Mouse (Mus musculus) stomach, embryonic 14.5 days (tissue): ENCODE data around the gene Dnajc8. TPM values are rescaled to one million over a fixed set of nuclear protein-coding genes. Genes with fewer than 3 reads are reported as not detected.

ENCODE experiments used
- ATAC-seq: fragments of 200-750 bp; cut with Nextera tagmentation; 2 replicates; pipeline ENCODE4 v1.8.0; 2017; ENCODE audit warnings: low read depth, moderate TSS enrichment; ENCODE audit not compliant: insufficient number of reproducible peaks, insufficient read depth, low FRiP score
- H3K27ac ChIP-seq: fragments of 300-500 bp; sonication (generic); 2 replicates; pipeline ENCODE4 v1.5.1; 2014; ENCODE audit warnings: mild to moderate bottlenecking, low read length, moderate library complexity, mixed read lengths
- H3K27me3 ChIP-seq: fragments of 300-500 bp; sonication (generic); 2 replicates; pipeline ENCODE4 v1.6.1; 2014; ENCODE audit warnings: low read length, control low read depth, mixed read lengths; ENCODE audit not compliant: control insufficient read depth, insufficient read depth
- H3K36me3 ChIP-seq: fragments of 300-500 bp; sonication (generic); 2 replicates; pipeline ENCODE4 v1.6.1; 2014; ENCODE audit warnings: mild to moderate bottlenecking, control low read depth, low read length, moderate library complexity, mixed read lengths; ENCODE audit not compliant: control insufficient read depth, insufficient read depth
- H3K4me1 ChIP-seq: fragments of 300-500 bp; sonication (generic); 2 replicates; pipeline ENCODE4 v1.6.1; 2014; ENCODE audit warnings: low read length, control low read depth, mixed read lengths; ENCODE audit not compliant: control insufficient read depth, insufficient read depth
- H3K4me2 ChIP-seq: fragments of 300-500 bp; sonication (generic); replicated peaks from 2 replicates; pipeline ENCODE4 v1.6.1; 2014; ENCODE audit warnings: low read depth, low read length, control low read depth
- H3K4me3 ChIP-seq: fragments of 300-500 bp; sonication (generic); 2 replicates; pipeline ENCODE4 v1.5.1; 2014; ENCODE audit warnings: low read depth, low read length, control low read depth
- H3K9ac ChIP-seq: fragments of 300-500 bp; sonication (generic); replicated peaks from 2 replicates; pipeline ENCODE4 v1.6.1; 2014; ENCODE audit warnings: low read depth, mild to moderate bottlenecking, control low read depth, low read length, moderate library complexity, mixed read lengths
- H3K9me3 ChIP-seq: fragments of 300-500 bp; sonication (generic); 2 replicates; pipeline ENCODE4 v1.6.1; 2016; ENCODE audit warnings: low read depth, low read length, control low read depth; ENCODE audit not compliant: control insufficient read depth
- WGBS: fragments of 180-500 bp; shearing (Covaris S2); extraction: QIAGEN DNeasy Blood & Tissue Kit; methylation state at CpG from one replicate; pipeline ENCODE4 v1.1.7; 2014; 5-methylcytosine and 5-hydroxymethylcytosine counted together
- polyA plus RNA-seq: library from polyadenylated mRNA; unstranded; fragments of >200 nt; fragmentation: Nextera tagmentation; extraction: Ambion mirVana; gene quantifications from 2 replicates; pipeline ENCODE4 v1.2.1, GENCODE M21; 2014

Gene Dnajc8
- polyA plus RNA-seq, 1 experiment from 2014 or later, result 163 TPM

DNA sequence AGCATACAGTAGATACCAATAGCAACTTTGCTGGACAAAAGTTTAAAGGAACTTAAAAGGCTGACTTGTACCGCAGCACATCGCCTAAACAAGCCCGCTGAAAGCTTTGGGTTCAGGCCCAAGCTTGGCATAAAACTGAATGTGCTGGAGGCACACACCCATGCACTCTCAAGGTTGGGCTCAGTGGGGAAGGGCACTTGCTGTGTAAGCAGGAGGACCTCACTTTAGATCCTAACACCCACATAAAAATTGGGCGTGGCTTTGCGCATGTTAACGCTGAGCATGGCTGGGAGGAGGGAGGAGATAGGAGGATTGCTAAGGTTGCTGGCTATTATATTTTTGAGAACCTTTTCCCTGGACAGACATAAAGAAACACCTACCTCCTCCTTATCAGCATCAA lies 10.5 kb upstream of the Dnajc8 start:
- no peaks in the 10 kb centered on the region for H3K27me3 ChIP-seq
- H3K4me3 ChIP-seq, result no peak overlapping the region
- no peaks in the 10 kb centered on the region for H3K9me3 ChIP-seq
- ATAC-seq, result no peak
- H3K36me3 ChIP-seq, result no peaks in the 10 kb centered on the region; the same call in 1 of the 2 replicates
- no peak overlapping the region for H3K9ac ChIP-seq
- 39% methylated on average over 6 of the region's 6 CpGs for WGBS
- H3K27ac ChIP-seq, result peak overlapping the region; percentile 69; the same call in 1 of the 2 replicates
- no peak overlapping the region for H3K4me2 ChIP-seq
- 0 out of 2 replicates have a peak, but pooled peaks cover 9% of the 10 kb centered on the region for H3K4me1 ChIP-seq

DNA sequence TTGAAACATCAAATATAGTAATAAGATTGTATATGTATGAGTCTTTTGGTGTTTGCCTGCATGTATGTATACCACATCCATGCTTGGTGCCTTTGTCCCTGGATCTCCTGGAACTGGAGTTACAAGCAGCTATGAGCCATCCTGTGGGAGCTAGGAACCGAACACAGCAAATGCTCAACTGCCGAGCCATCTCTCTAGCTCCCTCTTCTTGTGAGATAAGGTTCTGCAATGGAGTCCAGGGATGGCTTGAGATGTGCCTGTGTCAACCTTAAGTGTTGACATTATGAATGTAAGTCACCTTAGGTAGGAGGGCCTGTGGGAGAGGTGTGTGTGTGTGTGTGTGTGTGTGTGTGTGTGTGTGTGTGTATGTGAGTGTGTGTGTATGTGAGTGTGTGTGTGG lies 8.7 kb upstream of the Dnajc8 start:
- Histone ChIP-seq H3K4me2 (no peak overlapping the region), H3K27ac (no peak overlapping the region), H3K27me3 (no peaks in the 10 kb centered on the region), H3K4me1 (peaks cover 11% of the 10 kb centered on the region), H3K9ac (no peak overlapping the region), H3K36me3 (peaks cover 12% of the 10 kb centered on the region), H3K9me3 (no peaks in the 10 kb centered on the region), H3K4me3 (no peak overlapping the region)
- 64% methylated on average over 2 of the region's 2 CpGs for WGBS
- ATAC-seq, result no peak

DNA sequence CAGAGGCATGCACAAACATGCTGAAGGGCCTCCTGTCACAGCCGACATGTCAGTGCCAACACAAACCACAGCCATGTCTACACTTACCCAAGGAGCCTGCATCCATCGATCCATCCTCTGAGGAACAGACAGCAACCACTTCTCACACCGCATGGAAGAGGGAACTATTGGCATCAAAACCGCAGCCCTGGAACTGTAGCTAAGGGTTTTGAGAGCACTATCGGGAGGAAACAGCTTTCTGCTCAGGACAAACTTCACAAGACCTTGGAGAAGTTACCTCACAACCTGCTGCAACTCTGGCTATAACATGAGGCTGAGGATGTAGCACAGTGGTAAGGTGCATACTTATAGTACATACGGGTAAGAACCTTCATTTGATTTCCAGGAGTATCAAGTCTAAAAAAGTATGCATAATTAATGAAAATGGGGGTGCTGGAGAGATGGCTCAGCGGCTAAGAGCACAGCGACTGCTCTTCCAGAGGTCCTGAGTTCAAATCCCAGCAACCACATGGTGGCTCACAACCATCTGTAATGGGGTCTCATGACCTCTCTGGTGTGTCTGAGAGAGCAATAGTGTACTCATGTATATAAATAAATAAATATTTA lies 7.3 kb upstream of the Dnajc8 start:
- H3K9ac ChIP-seq, result no peak overlapping the region
- H3K9me3 ChIP-seq, result no peaks in the 10 kb centered on the region
- no peak overlapping the region for H3K27ac ChIP-seq
- H3K4me1 ChIP-seq, result peaks cover 20% of the 10 kb centered on the region
- no peak overlapping the region for H3K4me3 ChIP-seq
- 91% methylated on average over 8 of the region's 8 CpGs for WGBS
- H3K36me3 ChIP-seq, result peaks cover 12% of the 10 kb centered on the region
- H3K4me2 ChIP-seq, result no peak overlapping the region
- no peaks in the 10 kb centered on the region for H3K27me3 ChIP-seq
- ATAC-seq, result no peak

DNA sequence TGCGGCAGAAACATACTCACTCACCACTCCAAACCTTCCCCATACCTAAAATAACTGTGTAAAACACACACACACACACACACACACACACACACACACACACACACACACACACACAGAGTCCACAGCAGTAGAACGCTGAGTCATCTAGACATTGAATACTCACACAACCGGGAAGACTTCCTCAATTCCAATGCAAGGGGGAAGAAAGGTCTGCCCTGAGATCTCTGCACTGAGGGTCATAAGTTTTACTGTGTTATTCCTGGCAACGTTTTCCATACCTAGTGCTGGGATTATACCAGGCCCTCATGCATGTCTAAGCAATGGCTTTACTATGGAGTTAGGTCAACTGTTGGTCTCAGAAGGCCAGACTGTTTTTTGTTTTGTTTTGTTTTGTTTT lies 6.0 kb upstream of the Dnajc8 start:
- 79% methylated on average over 4 of the region's 4 CpGs for WGBS
- no peak overlapping the region for H3K4me3 ChIP-seq
- H3K9me3 ChIP-seq, result no peaks in the 10 kb centered on the region
- no peak overlapping the region for H3K9ac ChIP-seq
- H3K27ac ChIP-seq, result no peak overlapping the region
- H3K36me3 ChIP-seq, result peaks cover 12% of the 10 kb centered on the region
- H3K27me3 ChIP-seq, result no peaks in the 10 kb centered on the region
- H3K4me2 ChIP-seq, result no peak overlapping the region
- ATAC-seq, result no peak
- H3K4me1 ChIP-seq, result peaks cover 23% of the 10 kb centered on the region

DNA sequence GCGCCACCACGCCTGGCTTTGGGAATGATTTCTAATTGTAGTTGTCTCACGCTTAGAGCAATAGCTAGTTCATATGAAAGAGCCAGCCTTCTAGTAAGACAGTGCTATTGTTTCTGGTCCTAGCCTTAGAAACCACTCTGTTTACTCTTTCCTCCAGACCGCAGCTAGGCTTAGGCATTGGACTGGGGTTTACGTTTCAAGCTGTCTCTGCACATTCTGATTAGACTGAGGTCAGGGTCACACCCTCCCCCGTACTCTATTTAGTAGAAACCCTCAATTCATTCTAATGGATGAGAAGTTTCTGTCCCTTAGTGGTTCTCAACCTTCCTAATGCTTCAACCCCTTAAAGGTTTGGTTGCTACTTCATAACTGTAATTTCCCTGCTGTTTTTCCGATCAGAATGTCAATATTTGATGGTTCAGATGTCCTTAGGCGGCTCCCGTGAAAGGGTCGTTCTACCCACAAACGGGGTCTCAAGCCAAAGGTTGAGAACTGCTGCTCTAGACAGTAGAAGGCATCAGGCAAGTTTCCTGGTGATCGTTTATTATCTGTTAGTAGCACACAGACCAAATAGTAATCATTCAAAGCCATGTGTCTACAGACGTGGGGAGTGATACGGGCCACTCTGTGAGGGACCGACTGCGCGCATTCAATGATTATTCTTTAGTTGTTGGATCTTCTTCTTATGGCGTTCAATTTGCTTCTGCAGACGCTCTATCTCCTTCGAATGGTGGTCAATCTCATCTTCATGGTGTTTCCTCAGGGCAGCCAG lies 5.1 kb upstream of the Dnajc8 start:
- no peaks in the 10 kb centered on the region for H3K27me3 ChIP-seq
- peaks cover 12% of the 10 kb centered on the region for H3K36me3 ChIP-seq
- ATAC-seq, result no peak

DNA sequence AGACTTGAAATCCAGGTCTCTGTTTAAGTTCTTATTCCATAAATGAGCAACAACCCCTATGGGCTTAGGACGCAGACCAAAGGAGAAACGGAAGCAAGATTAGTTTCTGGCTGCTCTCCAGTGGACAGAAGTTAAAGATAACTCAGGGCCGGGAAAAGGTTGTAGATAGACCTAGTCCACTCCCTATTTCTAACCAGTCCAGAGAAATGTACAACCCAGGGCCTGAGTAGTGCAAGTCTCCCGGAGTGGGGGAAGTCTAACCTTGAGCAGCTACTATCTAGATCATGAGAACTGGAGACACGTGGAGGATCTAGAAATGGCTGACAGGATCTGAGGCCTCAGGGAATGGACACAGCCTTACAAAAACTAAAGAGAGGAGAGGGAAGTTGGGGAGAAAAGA lies 2.9 kb upstream of the Dnajc8 start:
- peak overlapping the region; percentile 81 for H3K9ac ChIP-seq
- peak overlapping the region; percentile 95 for H3K27ac ChIP-seq
- peaks cover 12% of the 10 kb centered on the region for H3K36me3 ChIP-seq
- ATAC-seq, result no peak
- H3K9me3 ChIP-seq, result no peaks in the 10 kb centered on the region
- 8% methylated on average over 5 of the region's 5 CpGs for WGBS
- H3K4me1 ChIP-seq, result peaks cover 25% of the 10 kb centered on the region
- H3K4me2 ChIP-seq, result peak overlapping the region; percentile 66
- peak overlapping the region; percentile 64 for H3K4me3 ChIP-seq
- no peaks in the 10 kb centered on the region for H3K27me3 ChIP-seq

More for the DNA sequence above, 5.1 kb upstream of the Dnajc8 start:
- H3K4me1 ChIP-seq, result peaks cover 16% of the 10 kb centered on the region
- no peak overlapping the region for H3K9ac ChIP-seq
- no peak overlapping the region for H3K4me3 ChIP-seq
- WGBS, result 84% methylated on average over 20 of the region's 20 CpGs
- no peak overlapping the region for H3K4me2 ChIP-seq
- H3K9me3 ChIP-seq, result no peaks in the 10 kb centered on the region
- no peak overlapping the region for H3K27ac ChIP-seq

DNA sequence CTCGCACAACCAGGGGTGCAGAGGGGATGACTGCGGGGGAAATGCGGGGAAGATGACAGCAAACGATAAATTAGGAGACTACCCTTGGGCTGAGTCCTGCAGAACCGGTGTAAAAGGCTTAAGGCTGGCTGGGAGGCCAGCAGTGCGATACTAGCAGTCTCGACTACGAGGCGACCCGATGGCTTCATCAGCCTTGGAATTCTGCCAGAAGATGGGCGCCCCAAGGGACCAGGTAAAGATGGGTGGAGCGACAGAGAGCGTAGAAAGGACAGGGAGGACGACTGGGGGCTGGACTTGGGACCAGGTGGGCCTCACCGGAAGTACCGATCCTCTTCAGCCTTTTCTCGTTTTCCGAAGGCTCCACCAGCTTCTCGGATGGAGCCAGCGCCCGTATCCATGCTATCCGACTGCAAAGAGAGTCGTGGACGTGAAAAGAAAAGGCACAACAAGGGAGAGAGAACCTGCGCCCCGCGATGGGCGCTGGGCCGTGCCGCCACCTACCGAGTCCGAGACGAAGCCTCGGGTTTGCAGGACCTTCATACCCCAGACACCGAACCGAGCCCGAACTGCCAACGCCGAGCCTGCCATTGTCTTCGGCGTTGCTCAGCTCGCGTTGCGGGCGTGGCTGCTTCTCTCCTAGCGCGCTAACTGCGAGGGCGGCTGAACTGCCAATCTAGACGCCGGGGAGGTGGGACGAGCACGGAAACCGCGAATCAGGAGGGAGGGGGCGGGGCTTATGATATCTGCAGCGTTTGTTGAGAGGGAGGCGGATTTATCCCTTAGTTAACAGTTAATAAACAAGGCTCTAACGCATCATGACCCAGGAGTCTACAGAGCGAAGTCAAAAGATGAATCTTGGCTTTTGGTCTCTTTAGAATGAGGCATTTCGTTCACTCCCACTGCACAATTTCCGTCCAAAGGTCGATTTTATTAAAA lies 2.1 kb upstream of the Dnajc8 start, which contains the start of gene Atpif1:
Gene Atpif1, minus strand, starts transcription at position 679 of the 936 bp plus-strand sequence.
- under 1% methylated on average over 63 of the region's 63 CpGs for WGBS
- H3K4me3 ChIP-seq, result peak within 1 kb of the TSS; percentile 64

DNA sequence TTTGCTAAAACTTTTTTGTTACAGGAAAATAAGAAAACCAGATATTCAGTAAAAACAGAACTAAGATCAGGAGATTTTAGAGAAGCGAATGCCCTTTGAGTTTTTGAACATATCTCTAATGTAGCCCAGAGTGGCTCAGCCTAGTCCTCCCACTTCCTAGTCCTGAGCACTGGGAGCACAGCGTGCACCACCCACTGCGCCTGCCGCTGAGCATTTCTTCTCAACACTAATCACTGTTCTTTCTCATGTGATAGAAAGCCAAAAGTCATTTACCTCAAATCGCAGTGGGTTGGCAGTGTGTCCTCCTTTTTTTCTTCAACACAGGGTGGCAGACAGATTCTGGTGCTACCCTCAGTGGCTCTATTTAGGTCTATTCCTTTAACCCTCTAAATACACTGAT lies 4.1 kb downstream of the Dnajc8 start:
- H3K4me3 ChIP-seq, result no peak overlapping the region
- peaks cover 36% of the 10 kb centered on the region for H3K36me3 ChIP-seq
- H3K4me1 ChIP-seq, result peaks cover 10% of the 10 kb centered on the region
- H3K27ac ChIP-seq, result no peak overlapping the region
- no peak overlapping the region for H3K4me2 ChIP-seq
- H3K9ac ChIP-seq, result no peak overlapping the region
- no peak for ATAC-seq
- 94% methylated on average over 5 of the region's 5 CpGs for WGBS
- H3K9me3 ChIP-seq, result no peaks in the 10 kb centered on the region
- no peaks in the 10 kb centered on the region for H3K27me3 ChIP-seq

More for the DNA sequence above, 2.1 kb upstream of the Dnajc8 start, which contains the start of gene Atpif1:
- H3K27me3 ChIP-seq, result no peaks in the 10 kb centered on the region
- H3K27ac ChIP-seq, result peak within 1 kb of the TSS; percentile 95
- peaks cover 12% of the 10 kb centered on the region for H3K36me3 ChIP-seq
- peak within 1 kb of the TSS; percentile 66 for H3K4me2 ChIP-seq
- peaks cover 25% of the 10 kb centered on the region for H3K4me1 ChIP-seq
- H3K9me3 ChIP-seq, result no peaks in the 10 kb centered on the region
- peak within 1 kb of the TSS; percentile 81 for H3K9ac ChIP-seq
- peak; percentile 76 for ATAC-seq
